Mouse (Mus musculus) CH12.LX (cell line): ENCODE measurements around the gene 4931429L15Rik. TPM values are rescaled to one million over a fixed set of nuclear protein-coding genes. Genes with fewer than 3 reads are reported as not detected.

Experiments used
- DNase-seq: peaks from one replicate; pipeline ENCODE4 v3.0.0-alpha.2; 2013; ENCODE audit errors: extremely low read depth
- H3K27ac ChIP-seq: 2 replicates; pipeline ENCODE4 v1.5.1; 2012; ENCODE audit warnings: low read depth, mild to moderate bottlenecking, control low read depth, moderate library complexity; ENCODE audit not compliant: insufficient read depth
- H3K27me3 ChIP-seq: replicated peaks from 2 replicates; pipeline ENCODE3; 2012; ENCODE audit warnings: inconsistent platforms
- H3K36me3 ChIP-seq, 2 experiments: replicated peaks in 1 of 2; 2 replicates each; pipeline versions ENCODE3 to v1.6.1; 2012; ENCODE audit warnings: inconsistent platforms in 1 of 2, low read length in 1 of 2, mild to moderate bottlenecking in 1 of 2, mixed read lengths in 1 of 2, moderate library complexity in 1 of 2; ENCODE audit not compliant: control insufficient read depth in 1 of 2, insufficient read depth in 1 of 2
- H3K4me1 ChIP-seq, 2 experiments: 2 replicates each; pipeline ENCODE4 v1.6.1; 2012; ENCODE audit warnings: inconsistent platforms in 1 of 2, moderate library complexity in 1 of 2; ENCODE audit not compliant: insufficient read depth in 2 of 2, control insufficient read depth in 1 of 2
- H3K4me2 ChIP-seq: 2 replicates; pipeline ENCODE4 v1.6.1; 2012; ENCODE audit warnings: low read depth, mild to moderate bottlenecking, control low read depth; ENCODE audit not compliant: poor library complexity, insufficient read depth, severe bottlenecking
- H3K4me3 ChIP-seq, 3 experiments: fragments of 150-350 bp in 1 of 3; sonication (generic) in 1 of 3; replicated peaks in 1 of 3; 2 replicates each; pipeline versions ENCODE3 to v1.5.1; 2011 to 2012; ENCODE audit warnings: low read depth in 2 of 3, low read length in 2 of 3, mild to moderate bottlenecking in 2 of 3, moderate library complexity in 2 of 3, control low read depth in 1 of 3, improper control_type of control experiment in 1 of 3, inconsistent platforms in 1 of 3, mixed read lengths in 1 of 3; ENCODE audit not compliant: poor library complexity in 1 of 3
- H3K79me2 ChIP-seq: replicated peaks from 2 replicates; pipeline ENCODE4 v1.6.1; 2012; ENCODE audit warnings: mild to moderate bottlenecking, moderate library complexity; ENCODE audit not compliant: control insufficient read depth, poor library complexity, insufficient read depth, severe bottlenecking; ENCODE audit errors: extremely low read depth
- H3K9ac ChIP-seq: 2 replicates; pipeline ENCODE4 v1.6.1; 2012; ENCODE audit warnings: low read depth, mild to moderate bottlenecking, control low read depth, moderate library complexity; ENCODE audit not compliant: insufficient read depth
- H3K9me3 ChIP-seq: replicated peaks from 2 replicates; pipeline ENCODE3; 2012; ENCODE audit warnings: low read length, inconsistent platforms, mixed read lengths
- BHLHE40 ChIP-seq: IDR thresholded peaks from 2 replicates; pipeline ENCODE4 v1.6.1; 2011; ENCODE audit warnings: mild to moderate bottlenecking, low read depth, low read length, improper control_type of control experiment
- CHD1 ChIP-seq: IDR thresholded peaks from 2 replicates; pipeline ENCODE4 v1.6.1; 2012; ENCODE audit warnings: low read depth, low read length, improper control_type of control experiment, inconsistent platforms
- CHD2 ChIP-seq: IDR thresholded peaks from 2 replicates; pipeline ENCODE4 v1.6.1; 2011; ENCODE audit warnings: low read length, improper control_type of control experiment
- ELF1 ChIP-seq: IDR thresholded peaks from 2 replicates; pipeline ENCODE4 v1.6.1; 2014; ENCODE audit warnings: low read depth, mild to moderate bottlenecking, inconsistent platforms, low read length, improper control_type of control experiment
- EP300 ChIP-seq: IDR thresholded peaks from 2 replicates; pipeline ENCODE4 v1.6.1; 2011; ENCODE audit warnings: low read length, improper control_type of control experiment
- ETS1 ChIP-seq: conservative IDR thresholded peaks from 2 replicates; pipeline ENCODE4 v1.6.1; 2012; ENCODE audit warnings: low read depth, mild to moderate bottlenecking, inconsistent platforms, low read length, improper control_type of control experiment, moderate library complexity
- GABPA ChIP-seq: IDR thresholded peaks from 2 replicates; pipeline ENCODE4 v1.6.1; 2012; ENCODE audit warnings: low read depth, low read length, improper control_type of control experiment, inconsistent platforms; ENCODE audit not compliant: insufficient replicate concordance
- HCFC1 ChIP-seq: IDR thresholded peaks from 2 replicates; pipeline ENCODE4 v1.6.1; 2012; ENCODE audit warnings: low read depth, mild to moderate bottlenecking, inconsistent platforms, low read length, improper control_type of control experiment
- IRF4 ChIP-seq: IDR thresholded peaks from 2 replicates; pipeline ENCODE4 v1.6.1; 2014; ENCODE audit warnings: low read depth, mild to moderate bottlenecking, inconsistent platforms, low read length, improper control_type of control experiment
- JUN ChIP-seq: IDR thresholded peaks from 2 replicates; pipeline ENCODE4 v1.6.1; 2011; ENCODE audit warnings: low read depth, mild to moderate bottlenecking, low read length, improper control_type of control experiment, moderate library complexity; ENCODE audit not compliant: insufficient read depth
- JUND ChIP-seq: conservative IDR thresholded peaks from 2 replicates; pipeline ENCODE4 v1.6.1; 2011; ENCODE audit warnings: low read depth, low read length, improper control_type of control experiment
- KAT2A ChIP-seq: IDR thresholded peaks from 2 replicates; pipeline ENCODE4 v1.6.1; 2012; ENCODE audit warnings: low read length, improper control_type of control experiment, inconsistent platforms; ENCODE audit not compliant: insufficient replicate concordance
- MAFK ChIP-seq: IDR thresholded peaks from 2 replicates; pipeline ENCODE4 v1.6.1; 2011; ENCODE audit warnings: low read length, improper control_type of control experiment; ENCODE audit not compliant: insufficient replicate concordance
- MAZ ChIP-seq: IDR thresholded peaks from 2 replicates; pipeline ENCODE4 v1.6.1; 2012; ENCODE audit warnings: low read depth, mild to moderate bottlenecking, inconsistent platforms, low read length, improper control_type of control experiment, moderate library complexity
- MEF2A ChIP-seq: IDR thresholded peaks from 2 replicates; pipeline ENCODE4 v1.6.1; 2014; ENCODE audit warnings: low read depth, mild to moderate bottlenecking, inconsistent platforms, low read length, improper control_type of control experiment, borderline replicate concordance
- MYC ChIP-seq: IDR thresholded peaks from 2 replicates; pipeline ENCODE4 v1.6.1; 2011; ENCODE audit warnings: low read depth, mild to moderate bottlenecking, improper control_type of control experiment, low read length
- NELFE ChIP-seq: IDR thresholded peaks from 2 replicates; pipeline ENCODE4 v1.6.1; 2011; ENCODE audit warnings: low read depth, low read length, improper control_type of control experiment
- PAX5 ChIP-seq: IDR thresholded peaks from 2 replicates; pipeline ENCODE4 v1.6.1; 2012; ENCODE audit warnings: low read length, inconsistent platforms, mixed read lengths
- POLR2AphosphoS2 ChIP-seq: IDR thresholded peaks from 2 replicates; pipeline ENCODE4 v1.6.1; 2011; ENCODE audit warnings: low read depth, low read length, improper control_type of control experiment
- RCOR1 ChIP-seq: conservative IDR thresholded peaks from 2 replicates; pipeline ENCODE4 v1.6.1; 2012; ENCODE audit warnings: low read depth, mild to moderate bottlenecking, inconsistent platforms, low read length, improper control_type of control experiment
- SIN3A ChIP-seq: IDR thresholded peaks from 2 replicates; pipeline ENCODE4 v1.6.1; 2012; ENCODE audit warnings: low read length, improper control_type of control experiment, inconsistent platforms
- TCF12 ChIP-seq: IDR thresholded peaks from 2 replicates; pipeline ENCODE4 v1.6.1; 2014; ENCODE audit warnings: low read depth, mild to moderate bottlenecking, inconsistent platforms, low read length, improper control_type of control experiment
- USF1 ChIP-seq: IDR thresholded peaks from 2 replicates; pipeline ENCODE4 v1.6.1; 2014; ENCODE audit warnings: low read depth, mild to moderate bottlenecking, inconsistent platforms, low read length, improper control_type of control experiment
- ZC3H11A ChIP-seq: IDR thresholded peaks from 2 replicates; pipeline ENCODE4 v1.6.1; 2012; ENCODE audit warnings: low read depth, mild to moderate bottlenecking, inconsistent platforms, low read length, improper control_type of control experiment
- ZMIZ1 ChIP-seq: IDR thresholded peaks from 2 replicates; pipeline ENCODE4 v1.6.1; 2012; ENCODE audit warnings: low read depth, mild to moderate bottlenecking, inconsistent platforms, low read length, improper control_type of control experiment
- ZNF384 ChIP-seq: IDR thresholded peaks from 2 replicates; pipeline ENCODE4 v1.6.1; 2012; ENCODE audit warnings: low read depth, low read length, improper control_type of control experiment, inconsistent platforms
- dilution Hi-C: fragments of 300-500 bp; cut with MboI; formaldehyde crosslinking; loops from 2 replicates; pipeline ENCODE4 v1.14.3; 2020; ENCODE audit warnings: low sequenced_read_pairs; ENCODE audit not compliant: extremely low pct_unique_long_range_greater_than_20kb, extremely low pct_ligation_motif_present
- in situ Hi-C: fragments of 300-500 bp; cut with MboI; formaldehyde crosslinking; loops from 3 replicates; pipeline ENCODE4 v1.14.3; 2019; ENCODE audit warnings: low sequenced_read_pairs, low pct_ligation_motif_present, low pct_unique_long_range_greater_than_20kb, mixed read lengths
- polyA plus RNA-seq: library from polyadenylated mRNA; unstranded; fragments of >175 nt; gene quantifications from 2 replicates; pipeline ENCODE4 v1.2.1, GENCODE M21; 2012; ENCODE audit warnings: low read depth; ENCODE audit not compliant: insufficient read length
- total RNA-seq, 2 experiments: library from RNA; depleted of rRNA; stranded (reverse); fragments of 300-350 nt in 1 of 2; fragments of >200 nt in 1 of 2; gene quantifications; 2 replicates each; pipeline ENCODE4 v1.2.3; 2012 to 2014

The 4931429L15Rik gene
- total and polyA plus RNA-seq, 3 experiments, result not detected

GRCm38 (mm10) chr9:46329250-46329648 lies 9.5 kb upstream of the 4931429L15Rik start:
- TF ChIP-seq PAX5 (no peak), ZMIZ1 (no peak), BHLHE40 (no peak), CHD2 (no peak), KAT2A (no peak), ETS1 (no peak), GABPA (no peak), ZNF384 (no peak), EP300 (no peak), NELFE (no peak), POLR2AphosphoS2 (no peak), MAZ (no peak), IRF4 (no peak), SIN3A (no peak), TCF12 (no peak), CHD1 (no peak), MYC (no peak), JUN (no peak)
- TF ChIP-seq, all 38 proteins: peak for 0
- in situ Hi-C loops, result no loop called here
- no peak for DNase-seq
- Histone ChIP-seq H3K9me3 (peaks cover 4% of the 10 kb centered on the region), H3K4me1 (no peaks in the 10 kb centered on the region), H3K27me3 (peaks cover 28% of the 10 kb centered on the region), H3K27ac (no peak overlapping the region), H3K9ac (no peak overlapping the region), H3K79me2 (no peaks in the 10 kb centered on the region), H3K4me3 (no peak overlapping the region), H3K4me2 (no peak overlapping the region), H3K36me3 (no peaks in the 10 kb centered on the region)
- dilution Hi-C loops, result no loop called here

- dilution Hi-C loops, result no loop called here
- H3K79me2 ChIP-seq, result no peaks in the 10 kb centered on the region
- no peak overlapping the region for H3K4me2 ChIP-seq
- no peaks in the 10 kb centered on the region for H3K4me1 ChIP-seq
- peaks cover 32% of the 10 kb centered on the region for H3K27me3 ChIP-seq
- TF ChIP-seq CHD2, result no peak
- TF ChIP-seq JUND, result no peak
- TF ChIP-seq USF1, result no peak
- TF ChIP-seq ZC3H11A, result no peak
- no peak for TF ChIP-seq ELF1
- no peak for TF ChIP-seq HCFC1
- TF ChIP-seq MEF2A, result no peak
- no peak for TF ChIP-seq RCOR1
- TF ChIP-seq GABPA, result no peak
- no peak for TF ChIP-seq POLR2AphosphoS2
- no peak for TF ChIP-seq PAX5
- no peak for TF ChIP-seq MAFK
- no peak for TF ChIP-seq SIN3A
- TF ChIP-seq KAT2A, result no peak
- TF ChIP-seq NELFE, result no peak
- TF ChIP-seq, all 38 proteins: peak for 0
- H3K36me3 ChIP-seq, result no peaks in the 10 kb centered on the region
- no peak overlapping the region for H3K9ac ChIP-seq
- in situ Hi-C loops, result no loop called here
- H3K9me3 ChIP-seq, result peaks cover 4% of the 10 kb centered on the region
- H3K4me3 ChIP-seq, result no peak overlapping the region
- no peak for DNase-seq
- no peak overlapping the region for H3K27ac ChIP-seq
These were observed 8.9 kb upstream of the 4931429L15Rik start for GRCm38 (mm10) chr9:46328572-46329249.
